Mouse (Mus musculus) limb, embryonic 14.5 days (tissue): ENCODE measurements around the gene Tmem189. TPM values are rescaled to one million over a fixed set of nuclear protein-coding genes. Genes with fewer than 3 reads are reported as not detected.
"Not testable (repeated sequence)": the region's sequence is repeated elsewhere in the genome, so short reads cannot be mapped to it uniquely, and the experiment has no call there.

Source experiments
- ATAC-seq: fragments of 200-750 bp; cut with Nextera tagmentation; 2 replicates; pipeline ENCODE4 v1.8.0; 2017; ENCODE audit warnings: low read depth, moderate number of reproducible peaks, moderate TSS enrichment; ENCODE audit not compliant: low FRiP score
- DNase-seq: peaks from one replicate; pipeline ENCODE4 v3.0.0-alpha.2; 2015; ENCODE audit warnings: low spot score
- H3K27ac ChIP-seq: fragments of 300-500 bp; sonication (generic); replicated peaks from 2 replicates; pipeline ENCODE4 v1.5.1; 2014; ENCODE audit warnings: low read depth, mild to moderate bottlenecking, low read length, moderate library complexity, mixed read lengths
- H3K27me3 ChIP-seq: fragments of 300-500 bp; sonication (generic); 2 replicates; pipeline ENCODE4 v1.6.1; 2014; ENCODE audit warnings: low read length, mixed read lengths; ENCODE audit not compliant: control insufficient read depth, insufficient read depth
- H3K36me3 ChIP-seq: fragments of 300-500 bp; sonication (generic); 2 replicates; pipeline ENCODE4 v1.6.1; 2014; ENCODE audit warnings: mild to moderate bottlenecking, low read length, moderate library complexity, mixed read lengths; ENCODE audit not compliant: control insufficient read depth, insufficient read depth
- H3K4me1 ChIP-seq: fragments of 300-500 bp; sonication (generic); 2 replicates; pipeline ENCODE4 v1.6.1; 2014; ENCODE audit warnings: antibody characterized with exemption, low read length, mixed read lengths; ENCODE audit not compliant: control insufficient read depth, insufficient read depth
- H3K4me2 ChIP-seq: fragments of 300-500 bp; sonication (generic); replicated peaks from 2 replicates; pipeline ENCODE4 v1.6.1; 2014; ENCODE audit warnings: low read depth, mild to moderate bottlenecking, low read length, moderate library complexity; ENCODE audit not compliant: severe bottlenecking
- H3K4me3 ChIP-seq: fragments of 300-500 bp; sonication (generic); replicated peaks from 2 replicates; pipeline ENCODE4 v1.5.1; 2014; ENCODE audit warnings: low read length
- H3K9ac ChIP-seq: fragments of 300-500 bp; sonication (generic); 2 replicates; pipeline ENCODE4 v1.6.1; 2014; ENCODE audit warnings: mild to moderate bottlenecking, low read depth, low read length, moderate library complexity; ENCODE audit not compliant: severe bottlenecking
- H3K9me3 ChIP-seq: fragments of 300-500 bp; sonication (generic); 2 replicates; pipeline ENCODE4 v1.6.1; 2016; ENCODE audit warnings: low read length; ENCODE audit not compliant: control insufficient read depth
- POLR2A ChIP-seq: fragments of 200-500 bp; IDR thresholded peaks from 2 replicates; pipeline ENCODE4 v1.8.0; 2012; ENCODE audit warnings: inconsistent platforms, mild to moderate bottlenecking, moderate library complexity, borderline replicate concordance; ENCODE audit not compliant: insufficient read depth, insufficient read length; ENCODE audit errors: extremely low read depth
- WGBS: fragments of 180-500 bp; shearing (Covaris S2); extraction: QIAGEN DNeasy Blood & Tissue Kit; methylation state at CpG from one replicate; pipeline ENCODE4 v1.1.7; 2014; 5-methylcytosine and 5-hydroxymethylcytosine counted together
- polyA plus RNA-seq, 2 experiments: library from polyadenylated mRNA; depleted of rRNA in 1 of 2; stranded (reverse) in 1 of 2; unstranded in 1 of 2; fragments of >200 nt; fragmentation: Nextera tagmentation in 1 of 2; extraction: Ambion mirVana in 1 of 2; gene quantifications; 2 replicates each; pipeline versions ENCODE4 v1.2.1 to v1.2.3; 2012 to 2014

The Tmem189 gene
- polyA plus RNA-seq, 2 experiments: 39.3 to 58.9 TPM

DNA sequence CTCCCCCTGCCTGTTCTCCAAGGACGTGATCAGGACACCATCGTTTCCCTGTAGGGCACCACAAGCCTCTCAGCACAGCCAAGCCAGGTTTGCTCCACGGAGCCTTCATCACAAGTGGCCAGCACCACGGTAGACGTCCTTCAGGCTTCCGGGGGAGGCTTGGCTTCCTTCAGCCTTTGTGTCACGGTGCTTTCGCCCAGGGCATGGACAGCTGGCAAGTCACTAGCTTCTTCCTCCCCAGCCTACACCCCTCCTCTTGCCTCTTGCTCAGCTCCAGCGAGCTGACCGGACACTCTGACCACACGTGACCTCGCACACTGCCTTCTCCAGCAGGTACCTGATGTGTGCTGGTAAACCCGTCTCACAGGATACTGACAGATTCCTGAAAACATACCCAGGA is 67.3 kb downstream of the Tmem189 start:
- no peaks in the 10 kb centered on the region for H3K27me3 ChIP-seq
- H3K9ac ChIP-seq: no peak overlapping the region
- no peaks in the 10 kb centered on the region for H3K9me3 ChIP-seq
- H3K4me1 ChIP-seq: no peaks in the 10 kb centered on the region
- H3K36me3 ChIP-seq: peaks cover 24% of the 10 kb centered on the region
- no peak overlapping the region for H3K4me2 ChIP-seq
- no peak for TF ChIP-seq POLR2A
- H3K27ac ChIP-seq: no peak overlapping the region
- DNase-seq (no peak), ATAC-seq (no peak)
- H3K4me3 ChIP-seq: no peak overlapping the region
- WGBS: 85% methylated on average over 13 of the region's 13 CpGs

DNA sequence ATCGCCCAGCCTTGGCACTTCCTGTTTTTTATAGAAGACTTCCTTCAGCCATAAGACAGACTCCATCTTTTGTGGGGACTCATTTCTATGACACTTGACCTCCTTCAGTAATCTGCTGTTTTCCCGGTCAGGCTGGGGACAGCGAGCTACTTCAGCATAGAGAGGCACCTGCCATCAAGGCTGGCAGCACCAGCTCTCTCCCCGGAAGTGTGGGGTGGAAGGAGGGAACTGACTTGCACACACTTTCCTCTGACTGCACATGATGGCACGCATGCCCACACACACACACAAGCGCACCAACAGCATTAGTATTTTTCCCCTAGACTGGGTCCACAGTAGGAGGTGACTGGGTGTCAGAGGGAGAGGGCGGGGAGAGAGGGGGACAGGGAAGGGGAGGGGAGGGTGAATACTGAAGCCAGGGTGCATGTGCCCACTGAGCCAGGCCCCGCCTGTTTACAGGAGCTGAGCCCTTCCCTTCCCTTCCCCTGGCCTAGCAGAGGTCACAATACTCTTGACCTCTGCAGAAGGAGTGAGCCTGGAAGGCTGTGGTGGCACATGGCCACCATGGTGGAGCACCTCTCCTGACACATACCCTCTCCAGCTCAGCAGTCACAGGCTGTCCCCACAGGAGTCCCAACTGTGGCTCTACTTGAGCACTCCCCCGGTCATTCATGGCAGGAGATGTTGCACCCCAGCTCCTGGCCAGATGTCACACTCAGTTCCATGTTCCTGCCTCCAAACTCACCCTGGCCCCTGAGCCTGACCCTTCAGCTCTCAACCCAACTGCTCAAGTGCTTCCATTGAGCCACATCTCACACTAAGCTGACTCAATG is 68.2 kb downstream of the Tmem189 start:
- TF ChIP-seq POLR2A: no peak
- Histone ChIP-seq H3K4me3 (no peak overlapping the region), H3K27me3 (no peaks in the 10 kb centered on the region)

DNA sequence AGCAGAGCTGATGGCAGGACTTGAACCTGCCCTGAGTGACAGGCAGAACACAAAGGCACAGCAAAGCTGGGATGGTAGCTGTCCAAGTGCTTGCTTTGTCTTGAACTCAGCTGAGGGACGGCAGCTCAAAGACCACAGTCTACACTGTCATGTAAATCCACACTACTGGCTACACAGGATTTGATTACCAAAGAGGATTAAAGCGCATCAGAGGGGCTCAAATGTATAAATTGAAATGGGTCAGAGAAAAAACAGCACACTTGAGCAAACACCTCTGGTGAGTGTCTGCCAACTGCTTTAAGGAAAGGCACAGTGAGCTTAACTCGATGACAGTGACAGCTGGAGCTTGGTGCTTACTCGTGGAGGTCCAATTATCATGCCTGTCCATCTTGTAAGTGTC is 72.2 kb downstream of the Tmem189 start:
- Histone ChIP-seq H3K4me1 (no peaks in the 10 kb centered on the region), H3K27me3 (no peaks in the 10 kb centered on the region), H3K4me2 (no peak overlapping the region), H3K36me3 (peaks cover 58% of the 10 kb centered on the region), H3K4me3 (no peak overlapping the region), H3K9ac (no peak overlapping the region), H3K9me3 (no peaks in the 10 kb centered on the region), H3K27ac (no peak overlapping the region)
- TF ChIP-seq POLR2A: no peak
- no peak for DNase-seq
- no peak for ATAC-seq
- WGBS: 82% methylated on average over 4 of the region's 4 CpGs

More for the DNA sequence above, 68.2 kb downstream of the Tmem189 start:
- Histone ChIP-seq H3K9ac (no peak overlapping the region), H3K4me1 (no peaks in the 10 kb centered on the region), H3K27ac (no peak overlapping the region), H3K4me2 (no peak overlapping the region), H3K9me3 (no peaks in the 10 kb centered on the region), H3K36me3 (peaks cover 25% of the 10 kb centered on the region)
- DNase-seq (no peak), ATAC-seq (no peak)
- 89% methylated on average over 9 of the region's 9 CpGs for WGBS

DNA sequence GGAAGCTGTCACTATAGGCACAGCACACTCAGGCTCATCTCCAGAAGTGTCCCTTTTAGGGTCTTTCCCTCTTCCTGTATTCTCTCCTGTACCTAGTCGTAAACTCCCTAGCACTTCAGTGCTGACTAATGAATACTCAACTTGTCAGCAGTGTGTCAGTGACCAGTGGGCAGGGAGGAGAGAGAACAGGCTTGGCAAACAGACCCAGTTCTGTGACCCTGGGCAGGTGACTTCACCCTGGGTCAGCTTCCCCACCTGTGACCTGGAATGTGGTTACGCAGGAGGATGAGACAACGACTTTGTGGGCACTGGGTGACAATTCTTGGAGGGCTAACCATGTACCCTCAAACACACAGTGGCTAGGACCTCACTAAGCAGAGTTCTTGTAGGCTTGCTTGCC is 72.6 kb downstream of the Tmem189 start:
- WGBS: 95% methylated on average over 3 of the region's 3 CpGs
- H3K27ac ChIP-seq: no peak overlapping the region
- H3K4me1 ChIP-seq: no peaks in the 10 kb centered on the region
- H3K4me3 ChIP-seq: no peak overlapping the region
- ATAC-seq (no peak), DNase-seq (no peak)
- TF ChIP-seq POLR2A: no peak
- H3K36me3 ChIP-seq: peaks cover 60% of the 10 kb centered on the region
- no peaks in the 10 kb centered on the region for H3K27me3 ChIP-seq
- H3K9me3 ChIP-seq: no peaks in the 10 kb centered on the region
- no peak overlapping the region for H3K9ac ChIP-seq
- H3K4me2 ChIP-seq: no peak overlapping the region

DNA sequence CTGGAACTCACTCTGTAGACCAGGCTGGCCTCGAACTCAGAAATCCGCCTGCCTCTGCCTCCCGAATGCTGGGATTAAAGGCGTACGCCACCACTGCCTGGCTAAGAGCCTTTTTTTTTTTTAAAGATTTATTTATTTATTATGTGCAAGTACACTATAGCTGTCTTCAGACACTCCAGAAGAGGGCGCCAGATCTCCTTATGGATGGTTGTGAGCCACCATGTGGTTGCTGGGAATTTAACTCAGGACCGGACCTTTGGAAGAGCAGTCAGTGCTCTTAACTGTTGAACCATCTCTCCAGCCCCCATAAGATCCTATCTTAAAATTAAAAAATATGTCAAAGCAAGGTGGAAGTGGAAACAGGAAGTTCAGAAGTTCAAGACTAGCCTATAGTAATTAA is 76.3 kb downstream of the Tmem189 start:
- not testable (repeated sequence) for ATAC-seq, H3K4me2 ChIP-seq, H3K27ac ChIP-seq, H3K9me3 ChIP-seq, DNase-seq, H3K9ac ChIP-seq, H3K4me3 ChIP-seq, H3K4me1 ChIP-seq, H3K27me3 ChIP-seq
- WGBS: 94% methylated on average over 7 of the region's 7 CpGs
- H3K36me3 ChIP-seq: peaks cover 74% of the 10 kb centered on the region

DNA sequence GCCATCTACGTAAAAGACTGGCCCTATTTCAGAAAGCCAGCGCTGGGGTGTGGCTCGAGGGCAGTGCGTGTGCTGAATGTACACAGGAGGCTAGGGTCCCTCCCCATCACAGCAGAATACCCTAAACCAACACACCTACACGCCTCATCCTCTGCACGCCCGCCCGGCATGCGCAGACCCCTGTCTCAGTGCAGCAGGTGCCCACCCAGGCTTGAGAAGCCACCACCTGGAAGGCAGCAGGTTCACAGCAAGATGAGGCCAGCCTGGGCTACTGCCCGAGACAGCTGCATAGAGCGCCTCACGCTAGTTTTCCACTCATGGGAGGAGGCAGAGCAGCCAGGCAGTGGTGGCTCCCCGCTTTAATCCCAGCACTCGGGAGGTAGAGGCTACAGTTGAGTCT is 77.5 kb downstream of the Tmem189 start:
- Histone ChIP-seq H3K9ac (no peak overlapping the region), H3K27me3 (no peaks in the 10 kb centered on the region), H3K27ac (no peak overlapping the region), H3K4me2 (no peak overlapping the region), H3K4me1 (no peaks in the 10 kb centered on the region), H3K4me3 (no peak overlapping the region), H3K36me3 (peaks cover 75% of the 10 kb centered on the region), H3K9me3 (no peaks in the 10 kb centered on the region)
- TF ChIP-seq POLR2A: no peak
- DNase-seq: no peak
- 95% methylated on average over 13 of the region's 14 CpGs for WGBS
- no peak for ATAC-seq
